ENCODE assay signal across 25 mouse cellular contexts in the genomic region with DNA sequence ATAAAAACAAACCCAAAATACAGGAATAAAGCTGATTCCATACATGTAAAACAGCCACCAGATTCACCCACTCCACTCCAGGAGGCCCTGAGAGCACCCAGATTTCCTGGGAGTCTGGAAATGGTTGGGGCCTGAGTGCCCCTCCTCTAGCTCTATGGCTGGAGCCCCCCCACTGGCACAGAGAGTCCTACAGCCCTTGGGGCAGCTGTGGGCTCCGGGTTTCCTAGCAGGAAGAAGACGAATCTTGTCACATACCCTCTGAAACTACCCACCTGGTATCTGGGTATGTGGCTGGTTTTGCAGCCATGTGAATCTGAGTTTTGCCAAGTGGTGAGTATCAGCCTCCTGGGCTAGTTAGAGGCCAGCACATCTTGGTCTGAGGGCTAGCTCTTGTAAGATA. TPM values are rescaled to one million over a fixed set of nuclear protein-coding genes. Genes with fewer than 3 reads are reported as not detected.
A peak's percentile ranks its signal among the peaks of the same experiment; 100 is the strongest.
DNase-seq lines count a peak whose midpoint lies in the region; ATAC-seq and TF ChIP-seq lines count a peak whose summit lies in the region.
"Had no signal": no experiment of that assay in that cellular context is flagged by ENCODE, and none has a peak within 500 bp of the region (broad histone marks: within the 10 kb centered on the region; RNA-seq: fewer than 3 reads in every experiment).

No protein-coding gene starts in this region.

- no peak for ATAC-seq in intestine, embryonic 14.5 days (replicated peaks; ENCODE audit: low FRiP score, low TSS enrichment, low read depth)
- no peak for ATAC-seq in intestine, postnatal 0 days
- no peak for ATAC-seq in limb, embryonic 11.5 days (ENCODE audit: insufficient number of reproducible peaks, low FRiP score, low TSS enrichment, low read depth)
- no peak for ATAC-seq in megakaryocyte, adult 5-6 weeks (ENCODE audit: poor library complexity, severe bottlenecking)
- ATAC-seq: activated CD4-positive, CD25-positive, alpha-beta regulatory T cell, adult 4 months; intestine, embryonic 16.5 days; Patski had no signal

- H3K4me2 ChIP-seq in intestine, embryonic 14.5 days (ENCODE audit: low read length) = no peak overlapping the region
- H3K4me2 ChIP-seq in intestine, postnatal 0 days (replicated peaks; ENCODE audit: low read depth) = no peak overlapping the region
- no peak overlapping the region; the same call in 1 of the 2 replicates for H3K4me2 ChIP-seq in limb, embryonic 11.5 days (ENCODE audit: low read depth, severe bottlenecking)
- H3K4me2 ChIP-seq: embryonic facial prominence, embryonic 15.5 days; forebrain, embryonic 12.5 days; heart, embryonic 13.5 days; hindbrain, embryonic 14.5 days had no signal

- WGBS in intestine, embryonic 14.5 days = 81% methylated on average over 2 of the region's 2 CpGs
- 90% methylated on average over 2 of the region's 2 CpGs for WGBS in intestine, postnatal 0 days
- WGBS in embryonic facial prominence, embryonic 10.5 days = 68% methylated on average over 2 of the region's 2 CpGs
- 37% methylated on average over 2 of the region's 2 CpGs for WGBS in limb, embryonic 11.5 days

- H3K27me3 ChIP-seq in intestine, embryonic 14.5 days (replicated peaks; ENCODE audit: control insufficient read depth, insufficient read depth, low read length) = no peaks in the 10 kb centered on the region
- no peaks in the 10 kb centered on the region for H3K27me3 ChIP-seq in intestine, postnatal 0 days (replicated peaks; ENCODE audit: control insufficient read depth, insufficient read depth, low read length)
- peaks cover 22% of the 10 kb centered on the region for H3K27me3 ChIP-seq in embryonic facial prominence, embryonic 10.5 days (replicated peaks; ENCODE audit: low read depth, poor library complexity, severe bottlenecking)
- H3K27me3 ChIP-seq in limb, embryonic 11.5 days (ENCODE audit: control insufficient read depth, insufficient read depth, low read length) = no peaks in the 10 kb centered on the region
- H3K27me3 ChIP-seq: CH12.LX had no signal

- no peaks in the 10 kb centered on the region for H3K9me3 ChIP-seq in intestine, embryonic 14.5 days (ENCODE audit: control insufficient read depth, low read length)
- H3K9me3 ChIP-seq in intestine, postnatal 0 days (ENCODE audit: control insufficient read depth) = no peaks in the 10 kb centered on the region
- no peaks in the 10 kb centered on the region for H3K9me3 ChIP-seq in embryonic facial prominence, embryonic 10.5 days
- no peaks in the 10 kb centered on the region for H3K9me3 ChIP-seq in limb, embryonic 11.5 days (ENCODE audit: control insufficient read depth, low read length)
- H3K9me3 ChIP-seq: embryonic facial prominence, embryonic 15.5 days; forebrain, embryonic 12.5 days; heart, embryonic 13.5 days had no signal

- no peak overlapping the region for H3K27ac ChIP-seq in intestine, embryonic 14.5 days (ENCODE audit: low read depth)
- H3K27ac ChIP-seq in intestine, postnatal 0 days (ENCODE audit: low read depth, low read length) = no peak overlapping the region
- H3K27ac ChIP-seq in embryonic facial prominence, embryonic 10.5 days (replicated peaks) = peak overlapping the region; percentile 68
- H3K27ac ChIP-seq in limb, embryonic 11.5 days (replicated peaks; ENCODE audit: low read depth, low read length) = peak overlapping the region; percentile 98
- H3K27ac ChIP-seq: embryonic facial prominence, embryonic 15.5 days; forebrain, embryonic 12.5 days; gastrocnemius, adult 2 months; heart, adult 2 months; heart, embryonic 13.5 days; hindbrain, embryonic 14.5 days had no signal

- no peaks in the 10 kb centered on the region for H3K36me3 ChIP-seq in intestine, embryonic 14.5 days (ENCODE audit: control insufficient read depth, insufficient read depth, low read length)
- H3K36me3 ChIP-seq in intestine, postnatal 0 days (ENCODE audit: control insufficient read depth, insufficient read depth) = no peaks in the 10 kb centered on the region
- H3K36me3 ChIP-seq in embryonic facial prominence, embryonic 10.5 days (replicated peaks) = no peaks in the 10 kb centered on the region
- H3K36me3 ChIP-seq in limb, embryonic 11.5 days (ENCODE audit: control insufficient read depth, insufficient read depth, low read length) = no peaks in the 10 kb centered on the region
- H3K36me3 ChIP-seq: embryonic facial prominence, embryonic 15.5 days; forebrain, embryonic 12.5 days; heart, embryonic 13.5 days had no signal

- H3K4me3 ChIP-seq in intestine, embryonic 14.5 days (ENCODE audit: low read depth, low read length) = no peak overlapping the region
- no peak overlapping the region for H3K4me3 ChIP-seq in intestine, postnatal 0 days (ENCODE audit: low read depth, low read length)
- H3K4me3 ChIP-seq in embryonic facial prominence, embryonic 10.5 days = no peak overlapping the region
- H3K4me3 ChIP-seq in limb, embryonic 11.5 days (ENCODE audit: low read depth, low read length) = no peak overlapping the region
- H3K4me3 ChIP-seq: embryonic facial prominence, embryonic 15.5 days; erythroblast, embryonic 14.5 days; forebrain, embryonic 12.5 days; gastrocnemius, adult 2 months; heart, adult 2 months; heart, embryonic 13.5 days had no signal

- peak; percentile 1 for DNase-seq in gastrocnemius, postnatal 10 days
- DNase-seq in gastrocnemius, postnatal 25 days = no peak
- DNase-seq in intestine, embryonic 14.5 days (ENCODE audit: low spot score) = peak; percentile 42
- no peak for DNase-seq in embryonic facial prominence, embryonic 10.5 days (ENCODE audit: low spot score)
- DNase-seq in limb, embryonic 11.5 days (ENCODE audit: low spot score) = peak; percentile 25
- DNase-seq: adrenal gland, postnatal 25 days; cerebellum, adult 18-20 months; gastrocnemius, adult 2 months; heart, postnatal 4 days had no signal

- 0 out of 2 replicates have a peak, but pooled peaks cover 5% of the 10 kb centered on the region for H3K4me1 ChIP-seq in intestine, embryonic 14.5 days (replicated peaks; ENCODE audit: control insufficient read depth, insufficient read depth, low read length)
- no peaks in the 10 kb centered on the region for H3K4me1 ChIP-seq in intestine, postnatal 0 days (replicated peaks; ENCODE audit: control insufficient read depth, insufficient read depth, low read length)
- peaks cover 46% of the 10 kb centered on the region for H3K4me1 ChIP-seq in embryonic facial prominence, embryonic 10.5 days
- peaks cover 71% of the 10 kb centered on the region for H3K4me1 ChIP-seq in limb, embryonic 11.5 days (ENCODE audit: control insufficient read depth, insufficient read depth, low read length)
- H3K4me1 ChIP-seq: embryonic facial prominence, embryonic 15.5 days; heart, embryonic 13.5 days had no signal

- TF ChIP-seq CTCF in intestine, postnatal 0 days (IDR thresholded peaks at IDR 0.05; ENCODE audit: low read depth) = no peak

- no peak overlapping the region for H3K9ac ChIP-seq in intestine, embryonic 14.5 days (ENCODE audit: low read length)
- no peak overlapping the region for H3K9ac ChIP-seq in intestine, postnatal 0 days (ENCODE audit: low read depth, low read length)
- peak overlapping the region; percentile 49; the same call in 1 of the 2 replicates for H3K9ac ChIP-seq in limb, embryonic 11.5 days (ENCODE audit: low read length)
- H3K9ac ChIP-seq: embryonic facial prominence, embryonic 15.5 days; forebrain, embryonic 12.5 days; heart, embryonic 13.5 days; hindbrain, embryonic 14.5 days had no signal

RNA-seq across cellular contexts. Expression of a gene that starts 41.1 kb away (rescaled TPM):
- not detected for total RNA-seq in gastrocnemius, postnatal 10 days (2021)
- not detected for total RNA-seq in gastrocnemius, postnatal 25 days (2021)
- not detected in 2 replicates for polyA plus RNA-seq in intestine, embryonic 14.5 days (2014; fragmentation: Nextera tagmentation; extraction: Ambion mirVana)
- polyA plus RNA-seq in intestine, postnatal 0 days (2015; fragmentation: Nextera tagmentation; extraction: Ambion mirVana) = not detected in 2 replicates
- polyA plus RNA-seq in embryonic facial prominence, embryonic 10.5 days (2016; fragmentation: Nextera tagmentation; extraction: Ambion mirVana) = not detected in 2 replicates
- polyA plus RNA-seq in limb, embryonic 11.5 days (2014; fragmentation: Nextera tagmentation; extraction: Ambion mirVana) = not detected in 2 replicates
- not detected in 2 replicates for total RNA-seq in megakaryocyte, adult 5-6 weeks (2015)
- total RNA-seq in megakaryocyte, adult 5-6 weeks (2017) = not detected in 2 replicates
- total RNA-seq: adrenal gland, adult 18-20 months; adrenal gland, postnatal 25 days; CH12.LX; gastrocnemius, adult 2 months; gastrocnemius, postnatal 4 days; heart, adult 2 months; heart, postnatal 4 days had no signal
- polyA plus RNA-seq: activated CD4-positive, CD25-positive, alpha-beta regulatory T cell, adult 4 months; embryonic facial prominence, embryonic 11.5 days; embryonic facial prominence, embryonic 15.5 days; erythroblast, embryonic 14.5 days; forebrain, embryonic 12.5 days; heart, embryonic 13.5 days; heart, postnatal 0 days; hindbrain, embryonic 14.5 days; intestine, embryonic 16.5 days; Patski had no signal

Comparison
In these comparisons a context has a peak if more than half of its experiments do, and no peak if none do; other contexts are left out.
1. DNase-seq: peak in gastrocnemius, postnatal 10 days (single experiment), intestine, embryonic 14.5 days (single experiment) and limb, embryonic 11.5 days (single experiment); none in gastrocnemius, postnatal 25 days (single experiment) and embryonic facial prominence, embryonic 10.5 days (single experiment).
2. H3K27ac ChIP-seq: peak in embryonic facial prominence, embryonic 10.5 days (single experiment) and limb, embryonic 11.5 days (single experiment); none in intestine, embryonic 14.5 days (single experiment) and intestine, postnatal 0 days (single experiment).